Mouse (Mus musculus): ENCODE results near the gene Syngap1. TPM values are rescaled to one million over a fixed set of nuclear protein-coding genes. Genes with fewer than 3 reads are reported as not detected.

Syngap1 gene
- total and polyA plus RNA-seq, 3 experiments, result 7.3 to 88.0 (median 24.1) TPM

DNA sequence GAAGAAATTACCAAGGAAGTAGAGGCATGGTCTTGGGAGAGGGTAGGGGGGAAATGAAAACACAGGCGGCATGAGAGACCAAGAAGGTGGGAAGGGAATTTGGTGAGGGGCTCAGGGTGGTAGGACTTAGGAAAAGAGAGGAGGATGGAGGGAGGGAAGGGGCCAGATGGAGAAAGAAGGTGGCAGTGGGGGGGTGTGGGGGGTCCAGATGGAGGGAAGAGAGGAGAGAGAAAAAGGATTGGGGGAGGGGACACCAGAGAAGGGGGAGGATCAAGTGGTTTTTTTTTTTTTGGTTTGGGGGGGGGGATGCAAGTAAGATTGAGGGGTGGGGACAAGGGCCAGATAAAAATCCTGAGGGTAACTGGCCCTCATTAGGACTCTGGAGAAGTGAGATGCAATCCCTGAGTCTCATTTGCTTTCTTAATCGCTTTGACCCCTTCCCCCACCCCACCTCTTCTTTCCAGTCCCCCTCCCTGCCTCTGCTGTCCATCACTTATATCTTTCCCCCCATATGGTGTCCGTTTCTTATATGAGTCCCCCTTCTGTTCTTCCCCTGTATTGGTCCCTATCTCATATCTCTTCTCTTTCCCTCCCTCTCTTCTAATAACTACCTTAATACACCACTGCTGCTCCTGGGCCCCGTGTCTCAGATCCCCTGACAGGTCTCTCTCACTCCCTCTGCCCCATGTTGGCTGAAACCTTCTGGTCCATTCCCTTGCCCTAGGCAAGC is 953 bp downstream of the Syngap1 start:
- H3K9me3 ChIP-seq (replicated peaks), result no peaks in the 10 kb centered on the region
- peaks cover 40% of the 10 kb centered on the region for H3K36me3 ChIP-seq (replicated peaks)
- H3K4me3 ChIP-seq (ENCODE audit: low read depth, low read length), result peak overlapping the region; percentile 68
- H3K4me1 ChIP-seq (ENCODE audit: insufficient read depth, low read depth, low read length), result peaks cover 65% of the 10 kb centered on the region
- no peaks in the 10 kb centered on the region; the same call in none of the 2 replicates for H3K27me3 ChIP-seq (ENCODE audit: insufficient read depth, low read length)
- ATAC-seq (ENCODE audit: extremely low read depth, insufficient number of reproducible peaks, low FRiP score, poor library complexity, severe bottlenecking), result no peak
- no peak for DNase-seq (ENCODE audit: low spot score)
- TF ChIP-seq GATA2 (IDR thresholded peaks at IDR 0.05; ENCODE audit: borderline replicate concordance, low read depth, low read length) (no peak), GATA1 (IDR thresholded peaks at IDR 0.05; ENCODE audit: borderline replicate concordance, low read length) (no peak), POLR2AphosphoS5 (IDR thresholded peaks at IDR 0.05; ENCODE audit: insufficient replicate concordance, low read depth, low read length) (no peak), TAL1 (conservative IDR thresholded peaks at IDR 0.05; ENCODE audit: low read depth, low read length) (no peak), CTCF (IDR thresholded peaks at IDR 0.05; ENCODE audit: low read depth, low read length) (no peak)

DNA sequence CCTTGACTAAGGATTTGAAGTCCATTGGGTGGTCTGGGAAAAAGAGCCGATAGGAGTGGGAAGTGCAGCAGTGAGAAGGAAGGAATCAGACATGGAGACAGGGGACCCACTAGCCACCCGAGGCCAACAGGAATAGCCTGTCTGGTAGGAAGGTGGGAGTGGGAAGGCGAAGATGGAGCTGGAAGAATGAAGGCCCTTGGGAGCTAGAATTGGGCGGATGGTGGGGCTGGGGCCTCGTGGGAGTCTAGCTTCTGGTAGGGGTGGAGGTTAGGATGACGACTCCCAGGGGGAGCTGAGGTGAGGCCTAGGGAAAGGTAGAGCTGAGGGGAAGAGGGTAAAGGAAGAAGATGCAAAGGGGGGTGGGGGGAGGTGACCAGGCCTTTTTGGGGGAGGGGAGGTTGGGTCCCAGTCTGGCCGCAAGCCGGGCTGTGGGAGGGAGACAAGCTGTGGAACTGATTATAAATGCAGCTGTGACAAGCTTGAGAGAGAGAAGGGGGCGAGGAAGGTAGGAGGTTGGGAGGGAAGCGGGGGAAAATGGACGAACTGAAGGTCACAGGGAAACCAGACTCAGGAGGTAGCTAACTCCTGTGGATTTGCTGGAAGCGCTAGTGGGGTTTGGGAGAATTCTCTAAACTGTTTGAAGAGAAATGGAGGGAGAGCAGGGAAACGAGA is 4.9 kb downstream of the Syngap1 start:
- H3K27me3 ChIP-seq (ENCODE audit: insufficient read depth, low read length), result peaks cover 13% of the 10 kb centered on the region
- no peaks in the 10 kb centered on the region for H3K9me3 ChIP-seq (replicated peaks)
- H3K4me1 ChIP-seq (ENCODE audit: insufficient read depth, low read depth, low read length), result peaks cover 66% of the 10 kb centered on the region
- no peak for TF ChIP-seq GATA1 (IDR thresholded peaks at IDR 0.05; ENCODE audit: borderline replicate concordance, low read length)
- TF ChIP-seq CTCF (IDR thresholded peaks at IDR 0.05; ENCODE audit: low read depth, low read length), result no peak
- TF ChIP-seq POLR2AphosphoS5 (IDR thresholded peaks at IDR 0.05; ENCODE audit: insufficient replicate concordance, low read depth, low read length), result no peak
- no peak for TF ChIP-seq GATA2 (IDR thresholded peaks at IDR 0.05; ENCODE audit: borderline replicate concordance, low read depth, low read length)
- TF ChIP-seq TAL1 (conservative IDR thresholded peaks at IDR 0.05; ENCODE audit: low read depth, low read length), result no peak
- peaks cover 37% of the 10 kb centered on the region for H3K36me3 ChIP-seq (replicated peaks)
- ATAC-seq (ENCODE audit: extremely low read depth, insufficient number of reproducible peaks, low FRiP score, poor library complexity, severe bottlenecking) (no peak), DNase-seq (ENCODE audit: low spot score) (no peak)
- H3K4me3 ChIP-seq (ENCODE audit: low read depth, low read length), result no peak overlapping the region

GRCm38 (mm10) chr17:26946567-26946966 is 5.5 kb downstream of the Syngap1 start:
- DNase-seq (ENCODE audit: low spot score) (no peak), ATAC-seq (ENCODE audit: extremely low read depth, insufficient number of reproducible peaks, low FRiP score, poor library complexity, severe bottlenecking) (no peak)
- Histone ChIP-seq H3K4me3 (ENCODE audit: low read depth, low read length) (no peak overlapping the region), H3K4me1 (ENCODE audit: insufficient read depth, low read depth, low read length) (peaks cover 66% of the 10 kb centered on the region), H3K27me3 (ENCODE audit: insufficient read depth, low read length) (peaks cover 13% of the 10 kb centered on the region), H3K9me3 (replicated peaks) (no peaks in the 10 kb centered on the region), H3K36me3 (replicated peaks) (peaks cover 40% of the 10 kb centered on the region)
- no peak for TF ChIP-seq POLR2AphosphoS5 (IDR thresholded peaks at IDR 0.05; ENCODE audit: insufficient replicate concordance, low read depth, low read length)
- TF ChIP-seq TAL1 (conservative IDR thresholded peaks at IDR 0.05; ENCODE audit: low read depth, low read length), result no peak
- no peak for TF ChIP-seq GATA2 (IDR thresholded peaks at IDR 0.05; ENCODE audit: borderline replicate concordance, low read depth, low read length)
- TF ChIP-seq CTCF (IDR thresholded peaks at IDR 0.05; ENCODE audit: low read depth, low read length), result no peak
- no peak for TF ChIP-seq GATA1 (IDR thresholded peaks at IDR 0.05; ENCODE audit: borderline replicate concordance, low read length)

DNA sequence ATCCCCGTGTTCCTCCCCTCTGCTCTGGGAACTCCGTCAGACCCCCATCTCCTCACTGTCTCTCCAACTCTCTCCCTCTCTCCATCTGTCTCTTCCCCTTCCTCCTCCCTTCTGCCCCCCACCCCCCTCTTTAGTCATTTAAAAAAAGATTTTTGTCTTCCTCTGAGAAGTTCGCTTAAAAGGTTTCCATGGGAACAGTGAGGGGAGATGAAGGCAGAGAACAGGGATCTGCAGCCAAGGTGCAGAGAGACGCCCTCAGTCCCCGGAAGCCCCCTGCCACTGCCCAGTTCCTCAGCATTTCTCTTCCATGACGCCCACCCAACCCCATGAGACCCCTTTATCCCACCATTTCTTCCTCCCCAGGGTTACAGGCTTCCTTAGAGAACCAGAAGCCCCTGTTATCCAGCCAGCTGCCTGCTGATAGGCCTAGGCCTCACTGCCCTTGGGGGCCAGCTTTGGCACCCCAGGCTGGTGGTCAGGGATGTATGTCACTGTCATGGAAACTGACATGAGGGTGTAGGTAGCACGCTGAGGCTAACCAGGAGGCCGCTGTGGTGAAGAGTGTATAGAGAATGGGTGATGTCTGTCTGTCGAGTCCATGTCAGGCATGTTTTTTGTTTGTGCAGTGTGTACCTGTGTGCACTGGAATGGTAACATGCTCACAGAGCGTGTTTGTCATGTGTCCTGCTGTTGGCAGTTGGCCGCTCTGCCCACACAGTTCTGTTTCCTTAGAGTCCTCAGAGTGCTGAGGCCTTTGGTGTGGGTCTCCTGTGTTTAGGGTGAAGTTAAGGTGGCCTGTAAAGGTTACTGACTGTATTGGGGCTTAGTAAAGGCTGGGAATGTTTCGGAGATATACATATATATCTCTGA is 6.4 kb downstream of the Syngap1 start:
- Histone ChIP-seq H3K9me3 (replicated peaks) (no peaks in the 10 kb centered on the region), H3K27me3 (ENCODE audit: insufficient read depth, low read length) (peaks cover 13% of the 10 kb centered on the region), H3K4me1 (ENCODE audit: insufficient read depth, low read depth, low read length) (peaks cover 65% of the 10 kb centered on the region), H3K36me3 (replicated peaks) (peaks cover 48% of the 10 kb centered on the region), H3K4me3 (ENCODE audit: low read depth, low read length) (no peak overlapping the region)
- no peak for TF ChIP-seq POLR2AphosphoS5 (IDR thresholded peaks at IDR 0.05; ENCODE audit: insufficient replicate concordance, low read depth, low read length)
- TF ChIP-seq GATA1 (IDR thresholded peaks at IDR 0.05; ENCODE audit: borderline replicate concordance, low read length), result no peak
- TF ChIP-seq CTCF (IDR thresholded peaks at IDR 0.05; ENCODE audit: low read depth, low read length), result no peak
- TF ChIP-seq TAL1 (conservative IDR thresholded peaks at IDR 0.05; ENCODE audit: low read depth, low read length), result no peak
- TF ChIP-seq GATA2 (IDR thresholded peaks at IDR 0.05; ENCODE audit: borderline replicate concordance, low read depth, low read length), result no peak
- DNase-seq (ENCODE audit: low spot score) (no peak), ATAC-seq (ENCODE audit: extremely low read depth, insufficient number of reproducible peaks, low FRiP score, poor library complexity, severe bottlenecking) (no peak)

DNA sequence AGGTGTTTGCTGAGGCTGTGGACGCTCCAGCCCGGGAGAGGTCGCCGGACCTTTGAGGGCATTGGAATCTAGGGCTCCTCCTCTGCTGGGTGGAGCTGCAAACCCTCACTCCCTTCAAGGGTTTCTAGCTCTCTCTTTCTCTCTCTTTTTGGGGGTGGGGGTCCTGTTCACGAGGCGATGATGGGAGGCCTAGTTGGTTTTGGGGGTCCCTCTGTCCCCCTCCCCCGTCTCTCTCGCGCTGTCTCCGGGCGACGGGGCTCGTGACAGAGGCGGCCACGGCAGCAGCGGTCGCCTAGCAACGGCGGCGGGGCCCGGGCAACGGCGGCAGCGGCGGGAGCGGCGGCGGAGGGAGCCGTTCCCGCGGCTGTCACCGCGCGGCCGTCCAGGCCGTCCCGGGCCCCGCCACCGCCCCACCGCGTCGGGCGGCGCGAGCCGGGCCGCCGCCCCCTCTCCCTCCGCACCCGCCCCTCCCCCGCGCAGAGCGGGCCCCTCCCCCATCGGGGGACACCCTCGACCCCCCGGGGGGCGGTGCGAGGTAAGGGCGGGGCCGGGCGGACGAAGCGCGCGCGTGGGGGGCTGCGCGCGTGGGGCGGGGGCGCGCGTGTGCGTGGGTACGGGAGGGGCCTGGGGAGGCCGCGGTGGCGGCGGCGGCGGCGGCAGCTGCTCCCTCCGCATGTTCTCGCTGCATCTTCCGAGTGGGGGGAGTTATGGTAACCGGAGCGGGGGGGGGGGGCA is 7.4 kb downstream of the Syngap1 start:
- Histone ChIP-seq H3K9me3 (replicated peaks) (no peaks in the 10 kb centered on the region), H3K36me3 (replicated peaks) (peaks cover 58% of the 10 kb centered on the region), H3K4me1 (ENCODE audit: insufficient read depth, low read depth, low read length) (peaks cover 66% of the 10 kb centered on the region), H3K4me3 (ENCODE audit: low read depth, low read length) (peak overlapping the region; percentile 71), H3K27me3 (ENCODE audit: insufficient read depth, low read length) (peaks cover 13% of the 10 kb centered on the region)
- DNase-seq (ENCODE audit: low spot score) (peak; percentile 49), ATAC-seq (ENCODE audit: extremely low read depth, insufficient number of reproducible peaks, low FRiP score, poor library complexity, severe bottlenecking) (no peak)
- TF ChIP-seq TAL1 (conservative IDR thresholded peaks at IDR 0.05; ENCODE audit: low read depth, low read length), result no peak
- TF ChIP-seq CTCF (IDR thresholded peaks at IDR 0.05; ENCODE audit: low read depth, low read length), result no peak
